Mouse (Mus musculus) intestine, embryonic 14.5 days (tissue): ENCODE measurements around the gene Msi2. TPM values are rescaled to one million over a fixed set of nuclear protein-coding genes. Genes with fewer than 3 reads are reported as not detected.

Source experiments
- ATAC-seq: fragments of 200-750 bp; cut with Nextera tagmentation; replicated peaks from 2 replicates; pipeline ENCODE4 v1.8.0; 2017; ENCODE audit warnings: low read depth, moderate number of reproducible peaks, moderate TSS enrichment, moderate library complexity; ENCODE audit not compliant: low FRiP score, low TSS enrichment
- DNase-seq: peaks from one replicate; pipeline ENCODE4 v3.0.0-alpha.2; 2018; ENCODE audit warnings: low spot score
- H3K27ac ChIP-seq: fragments of 300-500 bp; sonication (generic); 2 replicates; pipeline ENCODE4 v1.5.1; 2014; ENCODE audit warnings: low read depth, mild to moderate bottlenecking, control low read depth
- H3K27me3 ChIP-seq: fragments of 300-500 bp; sonication (generic); replicated peaks from 2 replicates; pipeline ENCODE4 v1.6.1; 2014; ENCODE audit warnings: low read length, control low read depth; ENCODE audit not compliant: control insufficient read depth, insufficient read depth
- H3K36me3 ChIP-seq: fragments of 300-500 bp; sonication (generic); 2 replicates; pipeline ENCODE4 v1.6.1; 2014; ENCODE audit warnings: low read length, control low read depth; ENCODE audit not compliant: control insufficient read depth, insufficient read depth
- H3K4me1 ChIP-seq: fragments of 300-500 bp; sonication (generic); replicated peaks from 2 replicates; pipeline ENCODE4 v1.6.1; 2014; ENCODE audit warnings: low read length, control low read depth, mixed read lengths; ENCODE audit not compliant: control insufficient read depth, insufficient read depth
- H3K4me2 ChIP-seq: fragments of 300-500 bp; sonication (generic); 2 replicates; pipeline ENCODE4 v1.6.1; 2014; ENCODE audit warnings: low read length
- H3K4me3 ChIP-seq: fragments of 300-500 bp; sonication (generic); 2 replicates; pipeline ENCODE4 v1.5.1; 2014; ENCODE audit warnings: low read depth, low read length, control low read depth, mixed read lengths
- H3K9ac ChIP-seq: fragments of 300-500 bp; sonication (generic); 2 replicates; pipeline ENCODE4 v1.6.1; 2014; ENCODE audit warnings: mild to moderate bottlenecking, low read length
- H3K9me3 ChIP-seq: fragments of 300-500 bp; sonication (generic); 2 replicates; pipeline ENCODE4 v1.6.1; 2016; ENCODE audit warnings: low read length, control low read depth; ENCODE audit not compliant: control insufficient read depth
- WGBS: fragments of 180-500 bp; shearing (Covaris S2); extraction: QIAGEN DNeasy Blood & Tissue Kit; methylation state at CpG from one replicate; pipeline ENCODE4 v1.1.7; 2014; 5-methylcytosine and 5-hydroxymethylcytosine counted together
- polyA plus RNA-seq: library from polyadenylated mRNA; unstranded; fragments of >200 nt; fragmentation: Nextera tagmentation; extraction: Ambion mirVana; gene quantifications from 2 replicates; pipeline ENCODE4 v1.2.1, GENCODE M21; 2014

Msi2 gene
- polyA plus RNA-seq, 1 experiment from 2014 or later, result 13.6 TPM

- no peak overlapping the region for H3K27ac ChIP-seq
- WGBS, result 81% methylated on average over 4 of the region's 4 CpGs
- no peak overlapping the region for H3K4me2 ChIP-seq
- DNase-seq (no peak), ATAC-seq (no peak)
- no peaks in the 10 kb centered on the region for H3K27me3 ChIP-seq
- H3K9me3 ChIP-seq, result no peaks in the 10 kb centered on the region
- no peak overlapping the region for H3K9ac ChIP-seq
- H3K4me1 ChIP-seq, result peaks cover 25% of the 10 kb centered on the region
- H3K36me3 ChIP-seq, result no peaks in the 10 kb centered on the region
- H3K4me3 ChIP-seq, result no peak overlapping the region
These were observed 256.7 kb downstream of the Msi2 start for GRCm38 (mm10) chr11:88461601-88462000.

DNA sequence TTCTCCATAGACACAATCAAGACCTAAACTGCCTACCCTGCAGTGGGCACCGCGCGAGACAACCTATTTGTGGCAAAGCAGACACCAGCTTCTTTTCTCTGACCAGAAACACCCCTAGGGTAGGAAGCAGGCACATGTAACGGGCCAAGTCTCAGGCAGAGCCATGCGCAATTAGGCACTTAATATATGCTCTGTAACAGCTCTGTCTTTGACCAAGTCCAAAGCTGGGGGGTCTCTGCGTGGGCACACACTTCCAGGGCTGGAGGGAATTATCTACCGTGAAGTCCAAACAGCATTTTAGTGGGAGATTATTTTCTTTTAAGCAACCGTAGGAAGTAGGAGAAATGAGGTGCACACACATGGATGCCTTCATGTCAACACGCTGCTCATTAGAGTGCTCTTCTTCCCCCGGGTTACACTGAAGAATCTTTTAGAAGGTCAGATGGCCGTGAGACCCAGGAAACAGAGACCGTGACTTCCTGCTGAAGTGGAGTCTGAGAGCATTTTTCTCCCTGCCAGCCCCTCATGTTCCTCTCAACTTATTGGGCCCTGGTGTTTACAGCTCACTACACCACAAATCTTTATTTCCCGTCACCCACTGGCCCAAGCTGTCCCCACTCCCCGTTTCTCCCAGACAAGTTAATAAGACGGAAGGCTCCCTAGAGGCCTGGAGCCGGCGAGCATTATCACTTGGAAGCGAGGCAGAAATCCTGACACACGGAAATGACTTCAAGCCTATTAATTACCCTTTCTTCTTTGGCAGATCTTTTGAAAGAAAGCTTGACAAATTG lies 258.2 kb downstream of the Msi2 start:
- no peaks in the 10 kb centered on the region for H3K9me3 ChIP-seq
- H3K36me3 ChIP-seq, result no peaks in the 10 kb centered on the region
- DNase-seq (no peak), ATAC-seq (no peak)
- no peaks in the 10 kb centered on the region for H3K27me3 ChIP-seq
- no peak overlapping the region for H3K4me2 ChIP-seq
- H3K4me3 ChIP-seq, result no peak overlapping the region
- 55% methylated on average over 19 of the region's 19 CpGs for WGBS
- H3K4me1 ChIP-seq, result peaks cover 32% of the 10 kb centered on the region
- H3K9ac ChIP-seq, result no peak overlapping the region
- no peak overlapping the region for H3K27ac ChIP-seq

DNA sequence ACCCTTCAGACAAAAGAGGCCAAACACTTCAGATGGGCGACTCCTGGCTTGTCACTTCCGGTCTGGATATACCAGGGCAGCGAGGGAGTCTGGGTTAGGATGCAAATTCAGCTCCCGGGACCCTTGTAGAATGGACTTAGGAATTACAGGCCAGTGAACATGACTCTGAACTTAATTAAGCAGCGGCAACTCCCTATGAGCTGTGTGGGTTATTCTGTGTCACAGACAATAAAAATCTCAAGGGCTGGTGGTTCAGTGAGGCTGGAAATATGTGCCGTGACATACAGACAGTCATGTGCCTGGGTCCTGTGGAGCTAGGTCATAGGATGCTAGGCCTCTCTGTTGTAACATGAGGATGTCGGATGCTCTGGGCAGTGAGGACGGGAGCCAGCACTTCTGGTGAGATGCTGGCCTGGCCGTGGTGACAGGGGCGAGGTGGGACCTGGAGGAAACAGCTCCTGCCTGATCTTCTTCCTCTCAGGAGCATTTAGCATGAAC lies 261.0 kb downstream of the Msi2 start:
- Histone ChIP-seq H3K27ac (no peak overlapping the region), H3K4me1 (peaks cover 23% of the 10 kb centered on the region), H3K27me3 (no peaks in the 10 kb centered on the region), H3K36me3 (no peaks in the 10 kb centered on the region; the same call in 1 of the 2 replicates), H3K4me2 (no peak overlapping the region), H3K9ac (no peak overlapping the region), H3K4me3 (no peak overlapping the region), H3K9me3 (no peaks in the 10 kb centered on the region)
- 86% methylated on average over 10 of the region's 10 CpGs for WGBS
- ATAC-seq (no peak; the same call in 1 of the 2 replicates), DNase-seq (no peak)

DNA sequence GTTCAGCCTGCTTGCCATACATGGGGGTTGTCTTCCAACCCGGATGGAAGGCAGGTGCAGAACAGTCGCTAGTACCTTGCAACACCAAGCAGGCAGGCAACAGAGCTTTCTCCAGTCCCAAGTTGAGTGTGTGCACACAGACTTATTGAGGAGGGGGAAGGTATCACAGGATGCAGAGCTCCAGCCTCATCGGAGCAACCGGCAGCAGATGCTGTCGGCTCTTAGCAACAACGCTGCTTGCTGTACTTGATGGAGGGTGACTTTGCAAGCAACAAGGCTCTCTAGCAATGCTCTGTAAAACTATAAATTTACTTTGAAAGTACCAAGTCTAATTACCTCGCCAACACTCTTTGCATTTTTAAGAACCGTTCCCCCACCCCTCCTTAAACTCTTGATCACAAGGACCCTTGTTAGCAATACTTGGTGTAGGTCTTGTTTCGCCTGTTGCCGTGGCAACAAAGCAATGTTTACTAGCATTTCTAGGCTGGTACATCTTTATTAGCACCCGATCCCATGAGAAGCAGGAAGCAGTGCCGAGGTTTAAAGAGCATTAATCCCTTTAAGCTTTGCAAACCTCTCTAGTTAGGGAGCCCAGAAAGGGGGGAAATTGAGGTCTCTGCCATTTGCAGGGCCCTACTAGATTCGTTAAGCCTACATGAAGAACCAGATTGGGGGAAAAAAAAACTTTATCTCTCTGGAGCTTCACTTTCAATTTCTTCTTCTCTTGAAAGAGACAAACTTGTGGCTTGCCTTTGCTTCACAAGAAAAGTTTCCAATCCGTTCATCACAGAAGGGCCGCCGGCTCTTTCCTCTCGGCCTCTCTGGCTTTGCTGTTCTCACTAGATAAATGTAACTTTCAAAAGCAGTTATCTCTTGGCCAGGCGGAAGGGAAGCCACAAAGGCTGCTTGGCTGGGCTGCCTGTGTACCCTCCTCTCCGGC lies 263.2 kb downstream of the Msi2 start:
- ATAC-seq, result no peak
- no peaks in the 10 kb centered on the region; the same call in 1 of the 2 replicates for H3K36me3 ChIP-seq
- no peak for DNase-seq
- H3K4me2 ChIP-seq, result no peak overlapping the region
- H3K4me3 ChIP-seq, result no peak overlapping the region
- H3K27ac ChIP-seq, result peak overlapping the region; percentile 11; the same call in 1 of the 2 replicates
- H3K9me3 ChIP-seq, result no peaks in the 10 kb centered on the region
- H3K4me1 ChIP-seq, result peaks cover 12% of the 10 kb centered on the region
- WGBS, result 46% methylated on average over 19 of the region's 19 CpGs
- no peak overlapping the region for H3K9ac ChIP-seq
- no peaks in the 10 kb centered on the region for H3K27me3 ChIP-seq

DNA sequence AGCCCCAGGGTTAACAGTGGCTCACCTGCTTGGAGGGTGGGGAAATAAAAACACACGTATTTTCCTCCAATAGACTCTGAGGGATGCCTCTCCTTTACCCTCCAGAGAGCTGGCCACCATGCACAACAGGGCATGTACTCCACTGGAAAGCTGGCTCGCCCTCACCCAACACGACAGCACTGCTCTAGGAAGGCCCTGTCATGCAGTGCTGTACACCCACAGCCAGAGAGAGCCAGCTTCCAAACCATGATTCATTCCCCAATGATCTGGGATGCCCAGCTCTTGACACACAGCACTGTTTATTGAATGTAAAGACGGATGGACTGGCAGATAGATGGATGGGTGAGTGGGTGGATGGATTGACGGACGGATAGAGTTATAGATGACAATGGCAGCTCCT lies 269.1 kb downstream of the Msi2 start:
- no peak overlapping the region for H3K27ac ChIP-seq
- 84% methylated on average over 6 of the region's 6 CpGs for WGBS
- H3K4me2 ChIP-seq, result no peak overlapping the region

GRCm38 (mm10) chr11:88448571-88448970 lies 269.7 kb downstream of the Msi2 start:
- Histone ChIP-seq H3K4me1 (peaks cover 3% of the 10 kb centered on the region; the same call in 1 of the 2 replicates), H3K27ac (no peak overlapping the region), H3K9ac (no peak overlapping the region), H3K27me3 (no peaks in the 10 kb centered on the region), H3K9me3 (no peaks in the 10 kb centered on the region), H3K36me3 (no peaks in the 10 kb centered on the region), H3K4me3 (no peak overlapping the region), H3K4me2 (no peak overlapping the region)
- DNase-seq, result no peak
- WGBS, result 53% methylated on average over 3 of the region's 3 CpGs
- ATAC-seq, result no peak

More for the DNA sequence above, 269.1 kb downstream of the Msi2 start:
- ATAC-seq (no peak), DNase-seq (no peak)
- Histone ChIP-seq H3K4me1 (peaks cover 3% of the 10 kb centered on the region; the same call in 1 of the 2 replicates), H3K9me3 (no peaks in the 10 kb centered on the region), H3K27me3 (no peaks in the 10 kb centered on the region), H3K4me3 (no peak overlapping the region), H3K36me3 (no peaks in the 10 kb centered on the region), H3K9ac (no peak overlapping the region)

DNA sequence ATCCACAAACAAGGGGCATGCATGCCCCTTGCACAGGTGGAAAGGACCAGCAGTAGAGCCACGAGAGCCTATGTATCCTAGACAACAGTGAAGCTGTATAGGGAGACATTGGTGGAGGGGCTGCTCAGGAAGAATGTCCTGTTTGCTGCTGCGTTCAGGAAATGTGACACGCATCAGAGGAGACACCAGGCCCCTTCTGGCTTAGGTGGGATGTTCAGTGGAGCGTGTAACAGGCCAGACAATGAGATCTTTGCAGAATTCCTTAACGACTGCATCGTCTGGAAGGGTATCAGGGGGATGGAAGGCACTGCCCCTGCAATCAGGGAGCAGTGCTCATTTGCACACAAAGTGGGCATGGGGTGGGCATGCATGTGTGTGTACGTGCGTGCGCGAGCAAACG lies 271.0 kb downstream of the Msi2 start:
- ATAC-seq, result no peak
- H3K27ac ChIP-seq, result no peak overlapping the region
- 87% methylated on average over 11 of the region's 11 CpGs for WGBS

GRCm38 (mm10) chr11:88443905-88444304 lies 274.4 kb downstream of the Msi2 start:
- 89% methylated on average over 14 of the region's 14 CpGs for WGBS

More for the DNA sequence above, 271.0 kb downstream of the Msi2 start:
- H3K4me2 ChIP-seq, result no peak overlapping the region
- H3K27me3 ChIP-seq, result no peaks in the 10 kb centered on the region
- no peak overlapping the region for H3K9ac ChIP-seq
- no peak for DNase-seq
- H3K4me1 ChIP-seq, result peaks cover 3% of the 10 kb centered on the region; the same call in 1 of the 2 replicates
- no peak overlapping the region for H3K4me3 ChIP-seq
- H3K36me3 ChIP-seq, result no peaks in the 10 kb centered on the region
- H3K9me3 ChIP-seq, result no peaks in the 10 kb centered on the region

More at GRCm38 (mm10) chr11:88443905-88444304, 274.4 kb downstream of the Msi2 start:
- H3K9me3 ChIP-seq, result no peaks in the 10 kb centered on the region
- H3K27me3 ChIP-seq, result no peaks in the 10 kb centered on the region
- no peak overlapping the region for H3K4me2 ChIP-seq
- no peak overlapping the region for H3K27ac ChIP-seq
- DNase-seq, result no peak
- ATAC-seq, result no peak
- no peaks in the 10 kb centered on the region for H3K36me3 ChIP-seq
- no peak overlapping the region for H3K9ac ChIP-seq
- H3K4me1 ChIP-seq, result 0 out of 2 replicates have a peak, but pooled peaks cover 7% of the 10 kb centered on the region
- no peak overlapping the region for H3K4me3 ChIP-seq
